Mouse (Mus musculus): ENCODE results near the gene Eif1ad. TPM values are rescaled to one million over a fixed set of nuclear protein-coding genes. Genes with fewer than 3 reads are reported as not detected.

Gene Eif1ad
- polyA plus RNA-seq, 1 experiment from 2014 or later: 72.6 TPM

DNA sequence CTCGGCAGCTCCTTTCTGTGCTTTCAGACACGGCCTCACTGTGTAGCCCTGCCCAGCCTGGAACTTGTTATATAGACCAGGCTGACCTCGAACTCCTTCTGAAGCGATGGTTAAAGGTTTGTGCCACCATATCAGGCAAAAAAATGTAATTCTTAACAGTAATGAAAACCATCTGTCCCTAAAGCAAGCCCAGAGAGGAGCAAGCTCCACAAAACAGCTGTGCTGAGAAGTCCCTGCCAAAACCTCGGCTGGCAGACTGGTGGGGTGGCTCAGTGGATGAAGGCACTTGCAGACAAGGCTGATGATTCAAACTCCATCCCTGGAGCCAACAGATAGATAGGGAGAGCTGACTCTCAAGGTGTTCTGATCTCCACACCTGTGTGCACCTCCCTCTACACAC is 42.5 kb downstream of the Eif1ad start:
- no peaks in the 10 kb centered on the region for H3K9me3 ChIP-seq
- 76% methylated on average over 5 of the region's 5 CpGs for WGBS
- H3K4me3 ChIP-seq: no peak overlapping the region
- H3K27me3 ChIP-seq (ENCODE audit: insufficient read depth, poor library complexity, severe bottlenecking): no peaks in the 10 kb centered on the region
- DNase-seq (ENCODE audit: low spot score): no peak
- peaks cover 32% of the 10 kb centered on the region for H3K4me1 ChIP-seq
- no peak overlapping the region for H3K27ac ChIP-seq
- H3K36me3 ChIP-seq: 0 out of 2 replicates have a peak, but pooled peaks cover 4% of the 10 kb centered on the region

DNA sequence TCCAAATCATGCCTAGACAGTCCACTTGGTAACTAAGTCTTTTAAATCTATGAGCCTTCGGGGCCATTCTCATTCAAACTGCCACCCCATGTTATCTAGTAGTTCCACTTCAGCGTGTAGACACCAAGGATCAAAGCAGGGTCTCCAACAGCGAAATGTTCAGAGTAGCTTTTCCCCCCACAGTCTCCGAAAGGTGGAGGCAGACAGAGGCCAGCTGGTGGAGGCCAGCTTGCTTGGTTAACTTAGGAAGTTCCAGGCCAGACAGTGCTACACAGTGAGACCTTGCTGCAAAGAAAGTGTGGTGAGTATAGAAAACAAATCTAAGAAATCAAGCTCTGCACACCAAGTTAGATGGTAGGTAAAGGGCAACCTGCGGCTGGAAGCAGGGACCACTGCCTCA is 44.1 kb downstream of the Eif1ad start:
- no peaks in the 10 kb centered on the region for H3K27me3 ChIP-seq (ENCODE audit: insufficient read depth, poor library complexity, severe bottlenecking)
- no peak overlapping the region for H3K27ac ChIP-seq
- H3K36me3 ChIP-seq: 0 out of 2 replicates have a peak, but pooled peaks cover 4% of the 10 kb centered on the region
- H3K4me1 ChIP-seq: peaks cover 35% of the 10 kb centered on the region
- WGBS: 77% methylated on average over 5 of the region's 5 CpGs
- H3K9me3 ChIP-seq: no peaks in the 10 kb centered on the region
- no peak for DNase-seq (ENCODE audit: low spot score)
- H3K4me3 ChIP-seq: no peak overlapping the region

DNA sequence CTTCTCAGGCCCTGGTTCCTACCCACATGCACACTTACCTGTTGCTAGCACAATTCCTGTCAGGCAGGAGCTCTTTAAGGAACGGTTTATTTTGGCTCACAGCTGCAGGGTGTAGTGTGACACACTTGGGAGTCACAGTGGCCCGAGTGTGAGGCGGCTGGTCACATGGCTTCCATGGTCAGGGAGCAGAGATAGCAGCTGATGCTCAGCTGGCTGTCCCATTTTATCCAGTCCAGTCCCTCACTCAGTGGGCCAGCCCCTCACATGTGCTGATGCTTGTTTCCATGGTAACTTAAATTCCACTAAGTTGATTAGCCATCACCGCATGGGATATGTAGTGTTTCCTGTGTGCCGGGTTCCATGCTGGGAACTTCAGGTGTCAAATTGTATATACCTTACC is 45.4 kb downstream of the Eif1ad start:
- Histone ChIP-seq H3K27ac (no peak overlapping the region), H3K36me3 (0 out of 2 replicates have a peak, but pooled peaks cover 4% of the 10 kb centered on the region), H3K27me3 (ENCODE audit: insufficient read depth, poor library complexity, severe bottlenecking) (no peaks in the 10 kb centered on the region), H3K4me1 (peaks cover 30% of the 10 kb centered on the region), H3K9me3 (no peaks in the 10 kb centered on the region), H3K4me3 (no peak overlapping the region)
- no peak for DNase-seq (ENCODE audit: low spot score)
- WGBS: 73% methylated on average over 5 of the region's 5 CpGs

DNA sequence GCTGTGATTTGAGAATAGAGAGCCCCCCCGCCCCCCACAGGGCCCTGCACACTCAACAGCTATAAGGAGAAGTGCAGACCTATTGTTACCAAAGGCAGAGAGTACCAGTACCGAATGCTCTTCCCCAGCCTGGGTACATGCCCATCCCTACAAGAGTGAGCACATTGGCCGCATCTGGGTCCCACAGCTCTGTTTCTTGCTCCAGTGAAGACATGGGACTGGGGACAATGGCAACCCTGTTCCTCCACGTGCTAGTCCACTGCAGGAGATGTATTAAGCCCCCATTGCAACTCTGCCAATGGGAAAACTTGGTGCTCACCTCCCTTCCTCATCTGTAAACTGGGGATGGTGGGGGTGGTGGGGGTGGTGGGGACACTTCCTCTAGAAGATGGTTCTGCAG is 47.3 kb downstream of the Eif1ad start:
- no peaks in the 10 kb centered on the region for H3K9me3 ChIP-seq
- no peak overlapping the region for H3K27ac ChIP-seq
- DNase-seq (ENCODE audit: low spot score): no peak
- peaks cover 11% of the 10 kb centered on the region; the same call in 1 of the 2 replicates for H3K36me3 ChIP-seq
- H3K27me3 ChIP-seq (ENCODE audit: insufficient read depth, poor library complexity, severe bottlenecking): no peaks in the 10 kb centered on the region
- WGBS: 73% methylated on average over 4 of the region's 4 CpGs
- peaks cover 11% of the 10 kb centered on the region; the same call in 1 of the 2 replicates for H3K4me1 ChIP-seq
- H3K4me3 ChIP-seq: no peak overlapping the region

DNA sequence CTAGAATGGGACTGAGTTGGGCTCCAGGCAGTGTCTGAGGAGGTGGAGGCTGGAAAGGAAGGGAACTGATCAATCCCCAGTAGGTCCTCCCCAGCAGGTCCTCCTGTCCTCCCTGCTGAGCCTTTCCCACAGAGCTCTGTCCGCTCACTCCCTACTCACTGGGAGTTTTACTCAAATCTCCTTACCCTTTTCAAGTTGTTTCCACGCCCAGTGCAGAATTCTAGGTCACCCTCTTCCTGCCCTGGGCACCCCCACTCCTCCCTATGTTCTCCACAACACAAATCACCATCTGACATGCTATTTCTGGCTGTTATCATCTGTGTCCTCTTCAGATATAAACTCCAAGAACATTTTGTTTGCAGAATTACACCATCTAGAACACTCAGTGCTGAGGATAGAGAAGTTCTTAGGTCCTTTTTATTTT is 48.0 kb downstream of the Eif1ad start:
- Histone ChIP-seq H3K4me1 (peaks cover 11% of the 10 kb centered on the region; the same call in 1 of the 2 replicates), H3K27me3 (ENCODE audit: insufficient read depth, poor library complexity, severe bottlenecking) (no peaks in the 10 kb centered on the region), H3K36me3 (peaks cover 9% of the 10 kb centered on the region; the same call in 1 of the 2 replicates), H3K4me3 (no peak overlapping the region), H3K27ac (no peak overlapping the region), H3K9me3 (no peaks in the 10 kb centered on the region)
- 60% methylated on average over 2 of the region's 2 CpGs for WGBS
- DNase-seq (ENCODE audit: low spot score): no peak

DNA sequence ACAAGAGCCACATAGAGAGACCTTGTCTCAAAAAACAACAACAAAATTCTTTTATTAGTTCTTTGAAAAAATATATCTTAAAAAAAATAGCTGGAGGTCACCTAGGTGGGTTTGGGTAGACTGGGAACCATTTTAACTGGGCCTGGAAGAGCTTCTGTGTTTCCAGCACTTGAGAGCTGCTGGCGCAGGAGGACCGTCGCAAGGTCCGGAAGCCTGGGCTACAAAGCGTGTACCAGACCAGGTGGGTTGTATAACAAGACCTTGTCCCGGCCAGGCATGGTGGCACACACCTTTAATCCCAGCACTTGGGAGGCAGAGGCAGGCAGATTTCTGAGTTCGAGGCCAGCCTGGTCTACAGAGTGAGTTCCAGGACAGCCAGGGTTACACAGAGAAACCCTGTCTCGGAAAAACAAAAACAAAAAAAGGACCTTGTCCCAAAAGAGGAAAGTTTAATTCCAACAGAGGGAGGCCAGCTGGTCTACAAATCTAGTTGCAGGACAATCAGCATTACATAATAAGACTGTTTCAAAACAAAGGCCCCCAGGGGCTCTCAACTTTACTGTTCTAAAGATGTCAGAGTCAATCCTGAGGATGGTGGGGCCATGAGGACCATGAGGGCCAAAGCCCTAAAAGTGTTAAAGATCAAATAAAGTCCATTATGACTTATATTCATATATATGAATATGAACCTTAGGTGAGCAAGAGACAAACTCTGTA is 52.4 kb downstream of the Eif1ad start:
- DNase-seq (ENCODE audit: low spot score): no peak
- no peak overlapping the region for H3K4me3 ChIP-seq
- H3K4me1 ChIP-seq: peaks cover 15% of the 10 kb centered on the region
- no peak overlapping the region for H3K27ac ChIP-seq
- no peaks in the 10 kb centered on the region for H3K27me3 ChIP-seq (ENCODE audit: insufficient read depth, poor library complexity, severe bottlenecking)
- 88% methylated on average over 8 of the region's 8 CpGs for WGBS
- no peaks in the 10 kb centered on the region for H3K9me3 ChIP-seq
- peaks cover 40% of the 10 kb centered on the region for H3K36me3 ChIP-seq

DNA sequence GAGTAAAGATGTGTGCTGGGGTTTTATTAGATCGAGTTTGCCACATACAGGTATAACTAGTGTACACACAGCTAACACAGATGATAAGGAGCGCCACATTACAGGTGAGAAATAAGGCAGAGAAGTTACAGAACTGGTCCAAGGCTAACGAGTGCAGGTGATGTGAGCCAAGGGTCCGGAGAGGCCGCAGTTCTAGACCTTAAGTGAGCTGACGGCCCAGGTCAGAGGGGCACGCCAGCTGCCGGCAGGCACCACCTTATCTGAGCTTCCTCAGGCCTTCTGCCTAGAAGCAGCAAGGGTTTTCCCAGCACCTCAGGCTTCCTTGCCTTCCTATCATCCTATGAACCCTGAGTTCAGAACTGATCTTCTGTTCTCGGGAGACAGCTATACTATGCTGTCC is 53.1 kb downstream of the Eif1ad start:
- H3K36me3 ChIP-seq: peaks cover 40% of the 10 kb centered on the region

DNA sequence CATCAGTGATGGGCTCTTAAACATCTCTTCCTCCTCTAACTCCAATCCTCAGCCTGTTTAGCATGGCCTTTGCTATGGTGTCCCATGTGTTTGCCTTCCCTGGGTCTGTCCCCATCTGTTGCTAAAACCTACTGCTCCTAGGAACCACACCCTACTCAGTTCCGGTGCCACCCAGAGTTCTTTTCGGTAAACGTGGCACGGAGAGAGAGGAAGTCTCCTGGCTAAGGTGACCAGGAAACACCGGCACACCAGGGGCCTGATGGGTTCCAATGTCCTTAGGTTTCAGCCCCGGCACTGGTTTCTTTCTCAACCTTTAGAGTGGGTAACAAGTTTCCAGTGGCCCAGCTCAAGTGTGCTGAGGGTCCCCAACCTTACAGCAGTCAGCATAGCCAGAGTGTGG is 54.0 kb downstream of the Eif1ad start:
- Histone ChIP-seq H3K36me3 (peaks cover 40% of the 10 kb centered on the region), H3K9me3 (no peaks in the 10 kb centered on the region), H3K4me3 (no peak overlapping the region), H3K27me3 (ENCODE audit: insufficient read depth, poor library complexity, severe bottlenecking) (no peaks in the 10 kb centered on the region), H3K27ac (no peak overlapping the region), H3K4me1 (peaks cover 14% of the 10 kb centered on the region)
- no peak for DNase-seq (ENCODE audit: low spot score)
- WGBS: 91% methylated on average over 6 of the region's 6 CpGs

More for the DNA sequence above, 53.1 kb downstream of the Eif1ad start:
- H3K4me3 ChIP-seq: no peak overlapping the region
- 81% methylated on average over 9 of the region's 9 CpGs for WGBS
- no peaks in the 10 kb centered on the region for H3K27me3 ChIP-seq (ENCODE audit: insufficient read depth, poor library complexity, severe bottlenecking)
- H3K9me3 ChIP-seq: no peaks in the 10 kb centered on the region
- no peak overlapping the region for H3K27ac ChIP-seq
- H3K4me1 ChIP-seq: peaks cover 14% of the 10 kb centered on the region
- no peak for DNase-seq (ENCODE audit: low spot score)

Other genes starting within 250 kb of the Eif1ad start
- 23.7 and 27.0 TPM in 2 replicates for gene Klc2, start 248.2 kb upstream of the Eif1ad start, polyA plus RNA-seq (2016; fragmentation: Nextera tagmentation; extraction: Ambion mirVana)
- 23.1 and 23.4 TPM in 2 replicates for gene Pacs1, start 93.6 kb upstream of the Eif1ad start, polyA plus RNA-seq (2016; fragmentation: Nextera tagmentation; extraction: Ambion mirVana)
- gene Sf3b2, start 71.3 kb upstream of the Eif1ad start, polyA plus RNA-seq (2016; fragmentation: Nextera tagmentation; extraction: Ambion mirVana): 261 and 313 TPM in 2 replicates
- 2.8 and 4.5 TPM in 2 replicates for gene Gal3st3, start 68.4 kb upstream of the Eif1ad start, polyA plus RNA-seq (2016; fragmentation: Nextera tagmentation; extraction: Ambion mirVana)
- not detected in 2 replicates for gene Catsper1, start 31.0 kb upstream of the Eif1ad start, polyA plus RNA-seq (2016; fragmentation: Nextera tagmentation; extraction: Ambion mirVana)
- gene Cst6, start 17.2 kb upstream of the Eif1ad start, polyA plus RNA-seq (2016; fragmentation: Nextera tagmentation; extraction: Ambion mirVana): 0.23 TPM in 1 of 2 replicates, not detected in the other
- gene Banf1, start 427 bp downstream of the Eif1ad start, polyA plus RNA-seq (2016; fragmentation: Nextera tagmentation; extraction: Ambion mirVana): 533 and 575 TPM in 2 replicates
- 52.7 and 88.8 TPM in 2 replicates for gene Sart1, start 22.0 kb downstream of the Eif1ad start, polyA plus RNA-seq (2016; fragmentation: Nextera tagmentation; extraction: Ambion mirVana)
- 1.2 and 1.8 TPM in 2 replicates for gene Tsga10ip, start 35.8 kb downstream of the Eif1ad start, polyA plus RNA-seq (2016; fragmentation: Nextera tagmentation; extraction: Ambion mirVana)
- gene Drap1, start 58.2 kb downstream of the Eif1ad start, polyA plus RNA-seq (2016; fragmentation: Nextera tagmentation; extraction: Ambion mirVana): 173 and 209 TPM in 2 replicates
- gene AI837181, start 58.4 kb downstream of the Eif1ad start, polyA plus RNA-seq (2016; fragmentation: Nextera tagmentation; extraction: Ambion mirVana): 39.3 and 49.1 TPM in 2 replicates
- gene Fosl1, start 80.8 kb downstream of the Eif1ad start, polyA plus RNA-seq (2016; fragmentation: Nextera tagmentation; extraction: Ambion mirVana): 0.34 and 0.49 TPM in 2 replicates
- gene Ccdc85b, start 91.2 kb downstream of the Eif1ad start, polyA plus RNA-seq (2016; fragmentation: Nextera tagmentation; extraction: Ambion mirVana): 8.3 and 11.6 TPM in 2 replicates
- 79.5 and 87.9 TPM in 2 replicates for gene Fibp, start 93.9 kb downstream of the Eif1ad start, polyA plus RNA-seq (2016; fragmentation: Nextera tagmentation; extraction: Ambion mirVana)
- 0.85 and 1.1 TPM in 2 replicates for gene Ctsw, start 101.8 kb downstream of the Eif1ad start, polyA plus RNA-seq (2016; fragmentation: Nextera tagmentation; extraction: Ambion mirVana)
- gene Efemp2, start 107.2 kb downstream of the Eif1ad start, polyA plus RNA-seq (2016; fragmentation: Nextera tagmentation; extraction: Ambion mirVana): 62.7 and 92.3 TPM in 2 replicates
- gene Mus81, start 121.7 kb downstream of the Eif1ad start, polyA plus RNA-seq (2016; fragmentation: Nextera tagmentation; extraction: Ambion mirVana): 41.7 and 44.7 TPM in 2 replicates
- 2,322 and 2,829 TPM in 2 replicates for gene Cfl1, start 123.7 kb downstream of the Eif1ad start, polyA plus RNA-seq (2016; fragmentation: Nextera tagmentation; extraction: Ambion mirVana)
- 0.14 and 0.25 TPM in 2 replicates for gene 1700020D05Rik, start 137.0 kb downstream of the Eif1ad start, polyA plus RNA-seq (2016; fragmentation: Nextera tagmentation; extraction: Ambion mirVana)
- 10.6 and 15.6 TPM in 2 replicates for gene Snx32, start 143.8 kb downstream of the Eif1ad start, polyA plus RNA-seq (2016; fragmentation: Nextera tagmentation; extraction: Ambion mirVana)
- gene Ovol1, start 193.9 kb downstream of the Eif1ad start, polyA plus RNA-seq (2016; fragmentation: Nextera tagmentation; extraction: Ambion mirVana): 0.35 TPM in 1 of 2 replicates, not detected in the other
- 2.2 and 2.7 TPM in 2 replicates for gene Ap5b1, start 201.3 kb downstream of the Eif1ad start, polyA plus RNA-seq (2016; fragmentation: Nextera tagmentation; extraction: Ambion mirVana)
- gene Rnaseh2c, start 235.1 kb downstream of the Eif1ad start, polyA plus RNA-seq (2016; fragmentation: Nextera tagmentation; extraction: Ambion mirVana): 113 and 142 TPM in 2 replicates
- gene Kat5, start 243.5 kb downstream of the Eif1ad start, polyA plus RNA-seq (2016; fragmentation: Nextera tagmentation; extraction: Ambion mirVana): 33.2 and 35.4 TPM in 2 replicates

Measured in heart, embryonic 10.5 days (tissue).